Mouse (Mus musculus) lung, postnatal 4 days (tissue): Measurements from ENCODE around the gene Hpse2.
"Not testable (repeated sequence)": the region's sequence is repeated elsewhere in the genome, so short reads cannot be mapped to it uniquely, and the experiment has no call there.

Source experiments
- DNase-seq, 2 experiments: peaks; one replicate each; pipeline ENCODE4 v3.0.0; 2021

Hpse2 gene

GRCm38 (mm10) chr19:42839118-42839517 lies 549.0 kb downstream of the Hpse2 start:
- DNase-seq: no peak

GRCm38 (mm10) chr19:42838271-42838670 lies 549.9 kb downstream of the Hpse2 start:
- DNase-seq: no peak

DNA sequence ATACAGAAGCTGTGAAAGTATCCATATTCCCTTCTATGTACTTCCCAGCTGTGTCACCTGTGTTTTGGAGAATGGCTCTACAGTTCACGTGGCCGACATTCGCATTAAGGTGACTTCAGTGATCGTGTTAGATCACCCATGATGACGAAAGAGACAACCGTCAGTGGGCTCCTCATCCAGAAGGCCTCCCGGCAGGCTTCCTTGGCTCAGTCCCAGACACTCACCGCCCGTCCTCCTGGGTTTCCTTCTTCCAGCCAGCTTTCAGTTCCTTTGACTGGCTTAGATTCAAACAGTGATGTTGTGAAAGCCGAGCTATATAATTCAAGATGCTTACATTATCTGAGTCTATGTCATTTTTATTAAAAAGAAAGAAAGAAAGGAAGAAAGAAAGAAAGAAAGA lies 550.6 kb downstream of the Hpse2 start:
- DNase-seq: no peak

DNA sequence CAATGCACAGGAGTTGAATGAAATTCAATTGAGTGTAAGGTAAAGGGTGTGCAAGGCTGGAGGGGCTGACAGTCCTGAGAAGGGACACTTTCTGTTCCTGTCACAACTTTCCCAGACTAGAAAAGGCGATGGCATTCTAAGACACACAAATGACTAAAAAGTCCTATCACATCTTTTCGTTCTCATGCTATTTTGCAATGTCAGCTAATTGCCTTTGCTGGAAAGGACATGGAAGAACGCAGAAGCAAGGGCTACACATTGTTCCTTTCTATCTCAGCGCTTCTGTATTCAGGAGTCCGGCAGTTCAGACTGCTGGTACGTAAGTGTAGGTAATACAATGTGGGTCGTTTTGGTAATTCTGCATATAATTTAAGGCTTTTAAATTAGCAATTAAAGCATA lies 555.0 kb downstream of the Hpse2 start:
- no peak for DNase-seq

DNA sequence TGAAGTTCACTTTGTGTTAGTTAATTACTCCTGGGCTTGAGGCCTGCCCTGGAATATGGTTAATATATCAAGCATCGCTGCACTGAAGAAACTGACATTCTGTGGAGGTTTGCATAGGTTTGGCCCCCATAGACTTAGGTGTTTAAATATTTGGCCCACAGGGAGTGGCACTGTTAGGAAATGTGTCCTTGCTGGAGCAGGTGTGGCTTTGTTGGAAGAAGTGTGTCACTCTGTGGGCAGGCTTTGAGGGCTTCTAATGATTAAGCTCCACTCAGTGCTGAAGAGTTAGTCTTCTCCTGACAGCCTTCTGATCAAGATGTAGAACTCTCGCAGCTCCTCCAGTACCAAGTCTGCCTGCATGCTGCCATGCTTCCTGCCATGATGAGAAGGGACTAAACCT lies 555.9 kb downstream of the Hpse2 start:
- peak in 1 of 2 experiments; percentile 30 for DNase-seq

- DNase-seq: peak; percentile 33 to 81
These were observed 559.0 kb downstream of the Hpse2 start for GRCm38 (mm10) chr19:42829196-42829595.

DNA sequence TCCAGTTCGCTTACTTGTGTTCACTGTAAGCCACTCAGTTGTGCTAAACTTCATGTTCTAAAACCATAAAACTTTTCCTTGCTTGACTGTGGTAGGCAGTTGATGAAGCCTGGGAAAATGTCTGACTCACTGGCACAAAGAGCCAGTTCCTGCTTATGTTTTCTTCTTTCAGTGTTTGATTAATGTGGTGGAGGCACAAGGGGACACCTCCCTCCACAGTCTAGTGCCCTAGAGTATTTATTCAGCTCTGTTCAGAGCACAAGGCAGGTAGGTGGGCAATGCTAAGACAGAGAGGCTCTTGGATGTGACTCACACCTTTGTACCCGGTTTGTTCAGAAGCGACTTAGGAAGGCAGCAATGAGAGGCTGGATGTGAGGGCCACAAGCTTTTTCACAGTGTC lies 560.3 kb downstream of the Hpse2 start:
- no peak for DNase-seq

GRCm38 (mm10) chr19:42820109-42820508 lies 568.0 kb downstream of the Hpse2 start:
- DNase-seq: no peak

DNA sequence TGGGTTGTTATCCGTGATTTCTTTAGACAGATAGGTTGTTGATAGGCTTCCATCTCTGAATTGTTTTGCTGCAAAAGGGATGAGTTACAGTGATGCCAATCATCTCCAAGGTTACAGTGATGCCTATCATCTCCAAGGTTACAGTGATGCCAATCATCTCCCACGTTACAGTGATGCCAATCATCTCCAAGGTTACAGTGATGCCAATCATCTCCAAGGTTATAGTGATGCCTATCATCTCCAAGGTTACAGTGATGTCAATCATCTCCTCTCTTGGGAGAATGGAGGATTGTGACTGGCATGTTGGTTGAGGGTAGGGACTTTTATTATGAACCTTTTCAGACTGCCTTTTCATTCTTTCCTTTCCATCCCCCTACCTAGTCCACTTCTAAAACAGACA lies 570.4 kb downstream of the Hpse2 start:
- DNase-seq: no peak

GRCm38 (mm10) chr19:42816261-42816660 lies 571.9 kb downstream of the Hpse2 start:
- DNase-seq: no peak

DNA sequence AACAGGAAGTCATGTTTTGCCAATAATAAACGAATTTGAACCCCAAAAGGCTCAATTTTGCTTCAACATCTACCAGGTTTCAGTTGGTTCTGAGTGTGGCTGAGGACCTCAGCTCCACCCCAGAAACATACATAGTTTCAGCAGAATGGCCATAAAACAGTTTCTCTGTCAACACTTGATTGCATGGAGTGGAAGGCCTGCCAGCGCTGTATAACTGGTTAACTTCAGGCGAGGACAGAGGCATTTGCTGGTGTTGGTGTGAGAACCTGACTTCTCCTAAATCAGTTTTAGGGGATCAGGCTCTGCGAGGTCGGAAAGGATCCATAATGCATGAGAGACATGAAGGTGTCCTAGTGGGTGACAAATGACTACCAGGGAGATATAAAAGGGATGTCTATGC lies 578.0 kb downstream of the Hpse2 start:
- no peak for DNase-seq

DNA sequence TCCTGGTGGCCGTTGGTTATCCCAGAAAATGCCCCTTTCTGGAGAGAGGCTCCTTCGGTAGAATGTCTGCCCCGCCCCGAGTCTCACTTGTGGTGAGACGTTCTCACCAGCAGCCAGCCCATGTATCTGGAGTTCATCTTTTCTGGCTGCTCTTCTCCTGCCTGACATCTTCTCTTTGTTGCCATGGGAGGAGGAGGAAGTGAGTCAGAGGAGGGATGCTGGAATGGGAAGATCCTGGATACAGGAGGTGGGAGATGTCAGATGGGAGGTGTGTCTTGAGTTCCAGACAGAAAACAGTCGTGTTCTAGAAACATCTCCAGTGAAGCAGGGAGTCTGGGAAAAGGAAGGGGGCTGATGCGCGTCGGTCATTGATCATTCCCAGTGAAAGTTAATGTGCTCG lies 578.7 kb downstream of the Hpse2 start:
- no peak for DNase-seq

DNA sequence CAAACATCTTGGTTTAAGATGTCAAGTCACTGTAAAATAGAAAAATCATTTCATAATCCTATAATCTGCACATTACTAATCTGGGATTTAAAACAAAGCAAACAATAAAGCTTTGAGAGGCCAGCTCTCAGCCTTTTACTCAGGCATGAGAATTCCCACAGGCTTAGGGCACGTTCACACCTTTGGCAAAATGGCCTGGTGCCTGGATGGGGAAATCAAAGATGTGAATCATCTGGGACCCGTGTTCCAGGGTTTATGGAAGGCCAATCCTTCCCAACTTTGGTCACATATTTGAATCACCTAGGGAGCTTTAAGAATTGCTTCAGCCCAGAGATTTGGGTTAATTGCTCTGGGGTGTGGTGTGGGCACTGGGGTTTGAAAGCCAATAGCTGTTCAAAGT lies 590.3 kb downstream of the Hpse2 start:
- no peak for DNase-seq

- DNase-seq: no peak
These were observed 592.4 kb downstream of the Hpse2 start for GRCm38 (mm10) chr19:42795801-42796200.

DNA sequence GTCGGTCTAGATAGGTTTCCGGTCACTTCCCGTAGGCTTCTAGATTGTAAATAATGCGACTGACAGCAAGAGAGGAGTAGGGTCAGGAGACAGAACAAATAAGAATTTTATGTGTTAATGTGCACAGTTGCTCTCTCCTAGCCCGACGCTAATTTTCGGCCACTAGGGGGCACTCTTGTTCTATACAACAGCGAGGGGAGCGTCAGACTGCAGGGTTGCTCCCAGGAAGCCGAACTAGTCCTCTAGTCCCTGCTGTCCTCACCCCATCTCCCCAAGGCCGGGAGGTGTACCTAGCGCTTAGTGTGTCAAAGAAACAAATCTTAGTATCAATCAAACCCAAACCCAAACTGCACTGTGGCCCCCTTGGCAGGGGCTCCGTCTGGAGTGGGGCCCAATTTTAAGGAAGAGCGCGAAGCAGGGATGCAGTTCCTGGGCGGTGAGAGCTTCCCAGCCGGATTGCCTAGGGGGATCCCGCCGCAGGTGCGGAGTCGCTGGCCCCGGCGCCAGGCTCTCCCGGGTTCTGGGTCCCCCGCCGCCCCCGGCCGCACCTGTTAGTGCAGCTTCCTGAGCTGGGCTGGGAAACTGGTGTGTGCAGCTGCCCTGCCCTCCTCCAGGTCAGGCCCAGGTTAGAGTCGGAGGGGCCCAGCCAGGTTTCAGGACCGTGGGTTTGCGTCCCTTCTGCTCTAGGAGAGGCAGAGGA lies 593.1 kb downstream of the Hpse2 start:
- DNase-seq: peak; percentile 81 to 91

DNA sequence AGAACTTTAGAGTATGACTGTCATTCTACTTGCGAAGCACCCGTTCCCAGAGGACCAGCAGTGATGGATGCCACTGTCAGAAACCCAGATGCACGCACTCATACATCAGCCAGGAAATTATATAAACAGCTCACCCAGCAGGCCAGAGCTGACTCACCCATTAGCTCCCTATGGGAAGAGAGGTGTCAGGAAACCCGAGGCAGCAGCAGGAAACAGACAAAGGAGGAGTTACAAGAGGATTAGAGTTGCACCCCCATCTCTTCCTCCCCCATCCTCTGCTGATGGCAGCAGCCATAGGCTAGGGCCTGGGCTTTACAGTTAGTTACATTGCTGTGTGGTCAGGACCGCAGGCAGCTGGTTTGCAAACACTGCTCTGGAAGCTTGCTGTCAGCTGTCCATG lies 599.8 kb downstream of the Hpse2 start:
- DNase-seq: peak; percentile 39 to 70

DNA sequence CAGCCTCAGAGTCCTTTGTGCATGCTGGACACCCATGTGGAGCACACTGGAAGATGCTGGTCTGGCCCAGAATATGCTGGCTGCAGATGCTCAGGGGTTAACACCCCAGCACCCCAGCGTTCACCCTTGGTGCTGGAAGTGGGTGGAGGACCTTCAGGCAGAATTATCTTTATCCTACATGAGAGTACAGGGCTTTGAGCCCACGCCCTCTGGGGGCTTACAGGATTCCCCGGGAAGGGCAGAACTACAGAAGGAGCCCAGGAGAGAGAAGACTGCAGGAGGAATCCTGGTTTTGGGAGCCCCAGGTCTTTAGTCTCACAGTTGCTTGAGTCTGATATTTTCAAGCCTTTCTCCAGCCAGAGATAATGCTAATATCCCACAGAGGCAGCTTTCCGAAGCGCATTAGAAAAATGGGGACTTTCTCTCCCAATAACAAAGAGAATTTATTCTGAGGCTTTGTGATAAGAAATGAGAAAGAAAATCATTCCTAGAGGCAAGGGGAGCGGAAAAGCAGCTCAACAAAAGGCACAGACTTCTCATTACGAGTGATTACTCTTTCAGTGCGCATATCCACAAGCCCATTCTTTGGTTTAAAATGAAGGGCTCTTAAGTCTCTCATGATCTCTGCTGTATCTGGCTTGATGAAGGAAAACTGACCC lies 602.5 kb downstream of the Hpse2 start:
- DNase-seq: no peak

GRCm38 (mm10) chr19:42785129-42785528 lies 603.0 kb downstream of the Hpse2 start:
- DNase-seq: no peak

- not testable (repeated sequence) for DNase-seq
These were observed 608.0 kb downstream of the Hpse2 start for GRCm38 (mm10) chr19:42780156-42780538.

- DNase-seq: peak; percentile 90 to 92
These were observed 608.5 kb downstream of the Hpse2 start, which contains the start of gene Hps1 for GRCm38 (mm10) chr19:42779531-42780155. TSS of gene Hps1 (minus strand) at chr19:42779978.

DNA sequence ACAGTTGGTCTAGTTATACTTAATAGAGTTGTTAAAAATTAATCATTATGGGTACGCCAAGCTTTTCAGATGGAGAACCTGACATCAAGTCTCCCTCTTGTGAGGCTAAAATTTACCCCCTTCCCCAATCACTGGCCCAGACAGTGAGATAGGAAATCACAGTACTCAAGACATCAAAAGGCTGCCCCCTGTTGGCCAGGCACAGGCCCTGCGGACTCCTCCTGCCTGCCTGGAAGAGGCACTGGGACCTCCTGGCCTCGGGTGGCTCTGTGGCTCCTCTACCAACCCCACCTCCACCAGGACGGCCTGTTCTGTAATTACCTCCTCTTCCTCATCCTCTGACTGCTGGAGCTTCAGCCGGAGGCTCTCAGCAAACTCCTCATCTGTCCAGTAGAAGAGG lies 610.4 kb downstream of the Hpse2 start:
- peak; percentile 25 to 52 for DNase-seq

GRCm38 (mm10) chr19:42776813-42777212 lies 611.3 kb downstream of the Hpse2 start:
- no peak for DNase-seq

GRCm38 (mm10) chr19:42770141-42770872 lies 617.8 kb downstream of the Hpse2 start:
- peak in 1 of 2 experiments; percentile 16 for DNase-seq
